Mouse (Mus musculus): ENCODE measurements at regions not wholly inside any gene's neighbourhood (a gene's known extent, or its start where the extent isn't known, plus 50 kb on each side); places are given as distances from the start of the nearest gene placed in this dataset.

DNA sequence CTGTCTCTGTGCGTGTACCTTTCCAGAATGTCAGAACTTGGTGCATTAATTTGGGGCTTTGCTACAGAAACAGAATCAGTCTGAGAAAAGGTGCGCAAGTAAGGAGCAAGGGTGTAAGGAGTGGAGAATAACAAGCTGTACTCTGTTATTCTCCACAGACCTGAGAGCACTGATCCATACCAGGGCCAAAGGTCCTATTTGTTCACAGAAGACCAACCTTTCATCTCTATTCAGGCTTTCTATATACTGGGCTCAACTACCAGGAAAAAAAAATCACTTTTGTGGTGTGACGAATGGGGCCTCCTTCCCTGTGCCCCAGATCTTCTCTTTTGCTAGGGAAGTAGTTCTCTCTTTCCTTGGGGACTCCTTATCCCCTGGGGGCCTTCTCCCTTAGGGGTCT lies 210.8 kb upstream of the Irx2 start:
- TF ChIP-seq CTCF (IDR thresholded peaks at IDR 0.05; ENCODE audit: low read depth) (no peak), EP300 (IDR thresholded peaks at IDR 0.05; ENCODE audit: low read depth) (no peak)

Data from liver, embryonic 14.5 days (tissue).